Mouse (Mus musculus) spleen, adult 2 months (tissue): ENCODE results near the gene Olfr1023.

Experiments
- CTCF ChIP-seq: fragments of 200-500 bp; IDR thresholded peaks from 2 replicates; pipeline ENCODE4 v1.5.1; 2011; ENCODE audit warnings: mild to moderate bottlenecking, inconsistent platforms; ENCODE audit not compliant: insufficient read depth, insufficient read length, insufficient replicate concordance; ENCODE audit errors: extremely low read depth
- POLR2A ChIP-seq: fragments of 200-500 bp; IDR thresholded peaks from 2 replicates; pipeline ENCODE4 v1.6.1; 2011; ENCODE audit warnings: low read depth, low read length, inconsistent platforms

DNA sequence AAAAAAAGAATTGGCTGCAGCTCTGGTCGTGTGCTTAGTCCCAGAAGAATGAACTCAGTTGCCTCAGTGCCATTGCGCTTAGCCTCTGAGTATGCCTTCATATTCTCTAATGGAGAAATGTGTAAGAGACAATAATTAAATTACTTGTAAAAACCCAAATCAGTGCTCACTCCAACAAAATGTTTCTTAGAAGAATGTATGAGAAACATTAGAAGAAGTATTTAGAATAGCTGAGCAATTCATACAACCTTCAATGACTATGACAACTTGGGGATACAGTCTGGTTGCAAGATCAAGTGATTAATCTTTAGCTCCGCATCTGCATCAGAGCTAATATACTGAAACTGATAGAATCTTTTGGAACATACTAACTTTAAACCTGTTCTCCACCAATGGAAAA lies 19.5 kb downstream of the Olfr1023 start, which contains the start of gene Olfr1024:
- TF ChIP-seq CTCF = no peak
- TF ChIP-seq POLR2A = no peak
